Mouse (Mus musculus) lung, embryonic 14.5 days (tissue): ENCODE results near the gene Wdtc1. TPM values are rescaled to one million over a fixed set of nuclear protein-coding genes. Genes with fewer than 3 reads are reported as not detected.

Experiments used
- ATAC-seq: fragments of 200-750 bp; cut with Nextera tagmentation; 2 replicates; pipeline ENCODE4 v1.8.0; 2017; ENCODE audit warnings: mild to moderate bottlenecking, moderate TSS enrichment, moderate library complexity; ENCODE audit not compliant: insufficient read depth
- DNase-seq: peaks from one replicate; pipeline ENCODE4 v3.0.0-alpha.2; 2015
- H3K27ac ChIP-seq: fragments of 300-500 bp; sonication (generic); 2 replicates; pipeline ENCODE4 v1.5.1; 2014; ENCODE audit warnings: low read depth, mild to moderate bottlenecking, moderate library complexity
- H3K27me3 ChIP-seq: fragments of 300-500 bp; sonication (generic); 2 replicates; pipeline ENCODE4 v1.6.1; 2014; ENCODE audit warnings: low read length, control low read depth; ENCODE audit not compliant: insufficient read depth
- H3K36me3 ChIP-seq: fragments of 300-500 bp; sonication (generic); 2 replicates; pipeline ENCODE4 v1.6.1; 2014; ENCODE audit warnings: control low read depth; ENCODE audit not compliant: insufficient read depth
- H3K4me1 ChIP-seq: fragments of 300-500 bp; sonication (generic); 2 replicates; pipeline ENCODE4 v1.6.1; 2014; ENCODE audit warnings: antibody characterized with exemption, control low read depth; ENCODE audit not compliant: insufficient read depth
- H3K4me2 ChIP-seq: fragments of 300-500 bp; sonication (generic); 2 replicates; pipeline ENCODE4 v1.6.1; 2014; ENCODE audit warnings: mild to moderate bottlenecking
- H3K4me3 ChIP-seq: fragments of 300-500 bp; sonication (generic); 2 replicates; pipeline ENCODE4 v1.5.1; 2014; ENCODE audit warnings: low read depth, low read length
- H3K9ac ChIP-seq: fragments of 300-500 bp; sonication (generic); 2 replicates; pipeline ENCODE4 v1.6.1; 2014
- H3K9me3 ChIP-seq: fragments of 300-500 bp; sonication (generic); 2 replicates; pipeline ENCODE4 v1.6.1; 2016; ENCODE audit warnings: low read depth, low read length, control low read depth
- CTCF ChIP-seq: IDR thresholded peaks from 2 replicates; pipeline ENCODE4 v1.5.1; 2016; ENCODE audit warnings: antibody characterized with exemption, low read depth
- WGBS: fragments of 180-500 bp; shearing (Covaris S2); extraction: QIAGEN DNeasy Blood & Tissue Kit; methylation state at CpG from one replicate; pipeline ENCODE4 v1.1.7; 2014; 5-methylcytosine and 5-hydroxymethylcytosine counted together
- polyA plus RNA-seq: library from polyadenylated mRNA; unstranded; fragments of >200 nt; fragmentation: Nextera tagmentation; extraction: Ambion mirVana; gene quantifications from 2 replicates; pipeline ENCODE4 v1.2.1, GENCODE M21; 2014

Wdtc1 gene
- polyA plus RNA-seq, 1 experiment from 2014 or later = 15.3 TPM

DNA sequence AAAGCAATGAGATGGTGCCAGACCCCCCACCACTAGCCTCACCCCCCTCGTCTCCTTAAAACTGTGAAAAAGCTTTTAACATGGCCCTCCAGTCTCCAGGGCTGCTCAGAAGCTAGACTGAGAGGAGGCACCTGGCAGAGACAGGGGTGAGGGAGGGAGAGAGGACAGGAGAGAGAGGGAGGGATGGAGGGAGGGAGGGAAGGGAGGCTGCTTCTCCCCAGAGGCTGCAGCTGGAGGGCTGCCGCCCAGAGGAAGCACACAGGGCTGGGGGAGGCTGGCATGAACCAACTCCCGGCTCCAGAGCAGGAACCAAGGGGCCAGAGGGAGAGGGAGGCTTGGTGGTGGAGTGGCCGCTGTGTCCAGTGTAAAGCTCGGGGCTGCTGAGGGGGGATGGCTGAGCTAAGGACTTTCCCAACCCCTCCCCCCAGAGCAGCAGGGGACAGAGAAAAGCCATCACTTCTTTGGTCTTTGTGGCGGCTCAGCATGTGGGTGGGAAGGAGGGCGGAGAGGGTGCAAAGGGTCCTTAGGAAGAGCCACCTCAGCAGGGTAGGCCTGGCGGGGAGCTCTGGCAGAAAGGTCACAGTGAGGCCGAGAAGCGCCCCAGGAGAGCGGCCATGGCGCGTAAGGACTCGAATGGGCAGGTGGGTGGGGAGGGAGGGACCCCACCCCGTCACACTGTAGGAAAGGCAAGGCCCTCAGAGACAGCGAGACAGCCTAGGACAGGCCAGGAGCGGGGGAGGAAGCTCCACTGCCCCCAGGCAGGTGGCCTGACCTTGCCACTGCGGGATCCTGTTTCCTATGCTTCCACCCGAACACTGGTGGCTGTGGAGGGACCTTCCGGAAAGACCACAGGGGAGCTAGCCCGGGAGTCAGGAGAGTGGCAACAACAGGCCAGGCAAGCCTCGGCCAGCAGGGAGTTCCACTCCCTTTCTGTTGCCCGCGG is 60.1 kb downstream of the Wdtc1 start:
- Histone ChIP-seq H3K9me3 (no peaks in the 10 kb centered on the region), H3K27me3 (no peaks in the 10 kb centered on the region), H3K4me1 (peaks cover 12% of the 10 kb centered on the region; the same call in 1 of the 2 replicates), H3K4me2 (peak overlapping the region; percentile 18; the same call in 1 of the 2 replicates), H3K27ac (peak overlapping the region; percentile 50; the same call in 1 of the 2 replicates), H3K9ac (peak overlapping the region; percentile 36), H3K4me3 (no peak overlapping the region), H3K36me3 (peaks cover 29% of the 10 kb centered on the region; the same call in 1 of the 2 replicates)
- DNase-seq = peak; percentile 31
- no peak for TF ChIP-seq CTCF
- peak; percentile 36 for ATAC-seq
- 28% methylated on average over 24 of the region's 24 CpGs for WGBS

GRCm38 (mm10) chr4:133292405-133292804 is 60.9 kb downstream of the Wdtc1 start:
- Histone ChIP-seq H3K4me2 (no peak overlapping the region), H3K9me3 (no peaks in the 10 kb centered on the region), H3K27me3 (no peaks in the 10 kb centered on the region), H3K36me3 (peaks cover 29% of the 10 kb centered on the region; the same call in 1 of the 2 replicates), H3K27ac (no peak overlapping the region), H3K9ac (no peak overlapping the region), H3K4me3 (no peak overlapping the region), H3K4me1 (peaks cover 10% of the 10 kb centered on the region; the same call in 1 of the 2 replicates)
- TF ChIP-seq CTCF = no peak
- DNase-seq = no peak
- WGBS = 72% methylated on average over 4 of the region's 4 CpGs
- ATAC-seq = no peak

- 95% methylated on average over 1 of the region's 1 CpGs for WGBS
- Histone ChIP-seq H3K4me2 (no peak overlapping the region), H3K27ac (no peak overlapping the region), H3K9me3 (no peaks in the 10 kb centered on the region), H3K4me1 (peaks cover 10% of the 10 kb centered on the region; the same call in 1 of the 2 replicates), H3K9ac (no peak overlapping the region), H3K4me3 (no peak overlapping the region), H3K36me3 (peaks cover 22% of the 10 kb centered on the region; the same call in 1 of the 2 replicates), H3K27me3 (no peaks in the 10 kb centered on the region)
- no peak for DNase-seq
- no peak for ATAC-seq
- no peak for TF ChIP-seq CTCF
Measured at GRCm38 (mm10) chr4:133291255-133291654, 62.0 kb downstream of the Wdtc1 start.

GRCm38 (mm10) chr4:133286476-133287077 is 66.7 kb downstream of the Wdtc1 start:
- no peak for ATAC-seq
- Histone ChIP-seq H3K4me3 (no peak overlapping the region), H3K4me1 (peaks cover 11% of the 10 kb centered on the region), H3K27ac (no peak overlapping the region), H3K27me3 (no peaks in the 10 kb centered on the region), H3K9me3 (no peaks in the 10 kb centered on the region), H3K9ac (no peak overlapping the region), H3K4me2 (no peak overlapping the region), H3K36me3 (no peaks in the 10 kb centered on the region)
- TF ChIP-seq CTCF = no peak
- 73% methylated on average over 4 of the region's 4 CpGs for WGBS
- DNase-seq = no peak

GRCm38 (mm10) chr4:133285950-133286349 is 67.3 kb downstream of the Wdtc1 start:
- H3K27ac ChIP-seq = no peak overlapping the region
- no peak for TF ChIP-seq CTCF
- DNase-seq (no peak), ATAC-seq (no peak)
- H3K4me3 ChIP-seq = no peak overlapping the region
- H3K4me2 ChIP-seq = no peak overlapping the region
- H3K9me3 ChIP-seq = no peaks in the 10 kb centered on the region
- H3K9ac ChIP-seq = no peak overlapping the region
- H3K36me3 ChIP-seq = no peaks in the 10 kb centered on the region
- peaks cover 11% of the 10 kb centered on the region for H3K4me1 ChIP-seq
- WGBS = 52% methylated on average over 5 of the region's 5 CpGs
- H3K27me3 ChIP-seq = no peaks in the 10 kb centered on the region

- H3K4me2 ChIP-seq = no peak overlapping the region
- no peak overlapping the region for H3K27ac ChIP-seq
- no peak overlapping the region for H3K9ac ChIP-seq
- DNase-seq (no peak), ATAC-seq (no peak)
- H3K4me1 ChIP-seq = peaks cover 11% of the 10 kb centered on the region
- WGBS = 71% methylated on average over 3 of the region's 3 CpGs
- no peak overlapping the region for H3K4me3 ChIP-seq
- H3K36me3 ChIP-seq = no peaks in the 10 kb centered on the region
- TF ChIP-seq CTCF = no peak
- H3K27me3 ChIP-seq = no peaks in the 10 kb centered on the region
- no peaks in the 10 kb centered on the region for H3K9me3 ChIP-seq
Measured at GRCm38 (mm10) chr4:133285299-133285698, 68.0 kb downstream of the Wdtc1 start.

- ATAC-seq (no peak), DNase-seq (peak; percentile 10)
- 14% methylated on average over 4 of the region's 4 CpGs for WGBS
- H3K36me3 ChIP-seq = no peaks in the 10 kb centered on the region
- H3K4me1 ChIP-seq = peaks cover 11% of the 10 kb centered on the region
- H3K4me2 ChIP-seq = no peak overlapping the region
- peak; percentile 18; the same call in 1 of the 2 replicates for TF ChIP-seq CTCF
- 0 out of 2 replicates have a peak overlapping the region, but pooled peaks have one; percentile 15 for H3K9ac ChIP-seq
- no peaks in the 10 kb centered on the region for H3K9me3 ChIP-seq
- peak overlapping the region; percentile 86 for H3K27ac ChIP-seq
- no peaks in the 10 kb centered on the region for H3K27me3 ChIP-seq
- no peak overlapping the region for H3K4me3 ChIP-seq
Measured at GRCm38 (mm10) chr4:133282656-133283055, 70.6 kb downstream of the Wdtc1 start.
